Mouse (Mus musculus): ENCODE data around the gene Armh2. TPM values are rescaled to one million over a fixed set of nuclear protein-coding genes. Genes with fewer than 3 reads are reported as not detected.
A peak's percentile ranks its signal among the peaks of the same experiment; 100 is the strongest.

The Armh2 gene
- total and polyA plus RNA-seq, 3 experiments: 0.19 TPM; not detected in 2

GRCm38 (mm10) chr13:24713434-24714000, 27.5 kb upstream of the Armh2 start (continued):
- TF ChIP-seq ELF1 (IDR thresholded peaks at IDR 0.05; ENCODE audit: low read depth, low read length) (no peak), MEF2A (IDR thresholded peaks at IDR 0.05; ENCODE audit: extremely low read depth, insufficient replicate concordance, low read depth, low read length, poor library complexity, severe bottlenecking) (no peak), SMC3 (IDR thresholded peaks at IDR 0.05; ENCODE audit: low read depth, low read length) (peak; percentile 63)

DNA sequence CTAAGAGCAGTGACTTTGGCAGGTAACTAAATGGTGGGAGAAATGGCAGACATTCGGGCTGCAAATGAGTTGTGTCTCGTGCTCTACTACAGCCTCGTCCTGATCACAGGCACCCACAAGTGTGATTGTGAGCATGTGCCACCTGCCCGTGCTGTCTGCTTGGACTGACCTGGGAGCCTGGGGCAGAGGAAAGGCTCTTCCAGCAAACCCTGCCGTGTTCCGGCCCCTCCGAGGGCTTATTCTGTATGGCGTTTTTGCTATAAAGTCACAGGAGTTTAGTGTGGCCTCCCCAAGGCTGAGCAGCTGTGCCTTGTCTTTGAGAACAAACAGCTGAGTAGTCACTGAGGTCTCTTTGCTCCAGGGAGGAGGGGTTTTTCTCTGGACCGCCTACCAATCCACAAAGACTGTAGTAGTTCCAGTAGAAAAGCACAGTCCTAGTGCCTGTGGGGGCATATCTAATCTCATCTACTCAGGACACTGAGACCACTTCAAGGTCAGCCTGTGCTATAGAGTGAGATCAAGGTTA, 26.6 kb upstream of the Armh2 start:
- Histone ChIP-seq H3K9me3 (replicated peaks; ENCODE audit: insufficient read depth, low read length) (no peaks in the 10 kb centered on the region), H3K4me1 (ENCODE audit: control insufficient read depth in 1 of 2, insufficient read depth in 2 of 2, low read length in 2 of 2) (no peaks in the 10 kb centered on the region), H3K9ac (ENCODE audit: control insufficient read depth, low read depth, low read length, poor library complexity, severe bottlenecking) (no peak overlapping the region), H3K27ac (ENCODE audit: control insufficient read depth, low read depth, low read length) (no peak overlapping the region), H3K79me2 (ENCODE audit: control insufficient read depth, insufficient read depth, low read length, poor library complexity) (no peaks in the 10 kb centered on the region), H3K4me3 (ENCODE audit: control insufficient read depth in 1 of 2, insufficient read depth in 1 of 2, low read depth in 2 of 2, low read length in 2 of 2) (no peak overlapping the region), H3K27me3 (ENCODE audit: control insufficient read depth in 1 of 2, insufficient read depth in 2 of 2, low read length in 2 of 2) (no peaks in the 10 kb centered on the region), H3K36me3 (ENCODE audit: control insufficient read depth in 1 of 2, insufficient read depth in 2 of 2, low read length in 2 of 2) (peaks cover 0 to 8% of the 10 kb centered on the region in 2 experiments; a peak in 2 of 4 replicates)
- DNase-seq (ENCODE audit: low read depth, low spot score): no peak
- no peak for TF ChIP-seq MAX (IDR thresholded peaks at IDR 0.05; ENCODE audit: low read length)
- no peak for TF ChIP-seq TBP (IDR thresholded peaks at IDR 0.05; ENCODE audit: low read depth, low read length)
- TF ChIP-seq ELF1 (IDR thresholded peaks at IDR 0.05; ENCODE audit: low read depth, low read length): no peak
- no peak for TF ChIP-seq POLR2A (IDR thresholded peaks at IDR 0.05; ENCODE audit: control insufficient read depth in 1 of 2, insufficient read depth in 1 of 2, low read depth in 1 of 2, low read length in 2 of 2, poor library complexity in 1 of 2)
- TF ChIP-seq SMC3 (IDR thresholded peaks at IDR 0.05; ENCODE audit: low read depth, low read length): no peak
- TF ChIP-seq NELFE (IDR thresholded peaks at IDR 0.05; ENCODE audit: low read depth, low read length): no peak
- TF ChIP-seq USF2 (IDR thresholded peaks at IDR 0.05; ENCODE audit: borderline replicate concordance in 1 of 2, insufficient read depth in 1 of 2, low read depth in 1 of 2, low read length in 2 of 2): no peak
- no peak for TF ChIP-seq MYC (IDR thresholded peaks at IDR 0.05; ENCODE audit: low read depth, low read length)
- no peak for TF ChIP-seq CHD1 (IDR thresholded peaks at IDR 0.05; ENCODE audit: low read depth, low read length)
- TF ChIP-seq ZMIZ1 (IDR thresholded peaks at IDR 0.05; ENCODE audit: low read depth, low read length): no peak
- no peak for TF ChIP-seq HCFC1 (IDR thresholded peaks at IDR 0.05; ENCODE audit: low read depth, low read length)
- TF ChIP-seq RAD21 (IDR thresholded peaks at IDR 0.05; ENCODE audit: low read depth, low read length): no peak
- TF ChIP-seq BHLHE40 (IDR thresholded peaks at IDR 0.05; ENCODE audit: borderline replicate concordance, low read depth, low read length): no peak
- TF ChIP-seq TAL1 (IDR thresholded peaks at IDR 0.05; ENCODE audit: low read length): no peak
- TF ChIP-seq MEF2A (IDR thresholded peaks at IDR 0.05; ENCODE audit: extremely low read depth, insufficient replicate concordance, low read depth, low read length, poor library complexity, severe bottlenecking): no peak
- no peak for TF ChIP-seq E2F4 (IDR thresholded peaks at IDR 0.05; ENCODE audit: borderline replicate concordance, low read depth, low read length)

- H3K9ac ChIP-seq (ENCODE audit: control insufficient read depth, low read depth, low read length, poor library complexity, severe bottlenecking): no peak overlapping the region
- H3K79me2 ChIP-seq (ENCODE audit: control insufficient read depth, insufficient read depth, low read length, poor library complexity): no peaks in the 10 kb centered on the region
- H3K27me3 ChIP-seq (ENCODE audit: control insufficient read depth in 1 of 2, insufficient read depth in 2 of 2, low read length in 2 of 2): no peaks in the 10 kb centered on the region
- H3K4me1 ChIP-seq (ENCODE audit: control insufficient read depth in 1 of 2, insufficient read depth in 2 of 2, low read length in 2 of 2): no peaks in the 10 kb centered on the region
- DNase-seq (ENCODE audit: low read depth, low spot score): no peak
- TF ChIP-seq POLR2AphosphoS2 (IDR thresholded peaks at IDR 0.05; ENCODE audit: low read length) (no peak), NELFE (IDR thresholded peaks at IDR 0.05; ENCODE audit: low read depth, low read length) (no peak), MAX (IDR thresholded peaks at IDR 0.05; ENCODE audit: low read length) (no peak), SIN3A (IDR thresholded peaks at IDR 0.05; ENCODE audit: low read length) (no peak), ZC3H11A (IDR thresholded peaks at IDR 0.05; ENCODE audit: low read depth, low read length) (no peak), ETS1 (IDR thresholded peaks at IDR 0.05; ENCODE audit: low read depth, low read length) (no peak), MYC (IDR thresholded peaks at IDR 0.05; ENCODE audit: low read depth, low read length) (no peak), BHLHE40 (IDR thresholded peaks at IDR 0.05; ENCODE audit: borderline replicate concordance, low read depth, low read length) (no peak), E2F4 (IDR thresholded peaks at IDR 0.05; ENCODE audit: borderline replicate concordance, low read depth, low read length) (no peak), ZMIZ1 (IDR thresholded peaks at IDR 0.05; ENCODE audit: low read depth, low read length) (no peak), RCOR1 (IDR thresholded peaks at IDR 0.05; ENCODE audit: low read depth, low read length) (no peak), CTCF (IDR thresholded peaks at IDR 0.05 in 2 of 3, conservative IDR thresholded peaks at IDR 0.05 in 1 of 3; ENCODE audit: control insufficient read depth in 1 of 3, insufficient read depth in 1 of 3, low read depth in 2 of 3, low read length in 3 of 3, poor library complexity in 1 of 3, severe bottlenecking in 1 of 3) (no peak)
- peaks cover 0 to 4% of the 10 kb centered on the region in 2 experiments; a peak in 2 of 4 replicates for H3K36me3 ChIP-seq (ENCODE audit: control insufficient read depth in 1 of 2, insufficient read depth in 2 of 2, low read length in 2 of 2)
- H3K4me3 ChIP-seq (ENCODE audit: control insufficient read depth in 1 of 2, insufficient read depth in 1 of 2, low read depth in 2 of 2, low read length in 2 of 2): no peak overlapping the region
- no peak overlapping the region for H3K27ac ChIP-seq (ENCODE audit: control insufficient read depth, low read depth, low read length)
- H3K9me3 ChIP-seq (replicated peaks; ENCODE audit: insufficient read depth, low read length): no peaks in the 10 kb centered on the region
Observed at GRCm38 (mm10) chr13:24715601-24716000, 25.4 kb upstream of the Armh2 start.
